Mouse (Mus musculus) urinary bladder, postnatal 0 days (tissue): ENCODE results near the gene Pde6b. TPM values are rescaled to one million over a fixed set of nuclear protein-coding genes. Genes with fewer than 3 reads are reported as not detected.

Experiments
- polyA plus RNA-seq: library from polyadenylated mRNA; unstranded; fragments of >200 nt; fragmentation: Nextera tagmentation; extraction: Ambion mirVana; gene quantifications from 2 replicates; pipeline ENCODE4 v1.2.1, GENCODE M21; 2015

The Pde6b gene
- 0.17 and 0.24 TPM in 2 replicates for polyA plus RNA-seq

DNA sequence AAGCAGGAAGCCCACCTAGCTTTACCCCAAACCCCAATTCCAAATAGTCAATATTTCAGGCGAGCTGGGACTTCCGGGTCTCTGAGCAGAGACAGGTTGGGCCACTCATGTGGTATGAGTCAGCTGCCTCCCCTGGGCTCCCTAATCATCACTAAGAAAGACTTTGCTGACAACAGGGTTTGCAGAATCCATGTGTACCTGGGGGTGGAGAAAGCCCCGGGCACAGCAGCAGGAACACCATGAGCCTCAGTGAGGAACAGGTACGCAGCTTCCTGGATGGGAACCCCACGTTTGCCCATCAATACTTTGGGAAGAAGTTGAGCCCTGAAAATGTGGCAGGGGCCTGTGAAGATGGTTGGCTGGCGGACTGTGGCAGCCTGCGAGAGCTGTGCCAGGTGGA, at the start of gene Pde6b:
Gene Pde6b (plus strand): TSS at position 191 of the 400 bp plus-strand sequence.

DNA sequence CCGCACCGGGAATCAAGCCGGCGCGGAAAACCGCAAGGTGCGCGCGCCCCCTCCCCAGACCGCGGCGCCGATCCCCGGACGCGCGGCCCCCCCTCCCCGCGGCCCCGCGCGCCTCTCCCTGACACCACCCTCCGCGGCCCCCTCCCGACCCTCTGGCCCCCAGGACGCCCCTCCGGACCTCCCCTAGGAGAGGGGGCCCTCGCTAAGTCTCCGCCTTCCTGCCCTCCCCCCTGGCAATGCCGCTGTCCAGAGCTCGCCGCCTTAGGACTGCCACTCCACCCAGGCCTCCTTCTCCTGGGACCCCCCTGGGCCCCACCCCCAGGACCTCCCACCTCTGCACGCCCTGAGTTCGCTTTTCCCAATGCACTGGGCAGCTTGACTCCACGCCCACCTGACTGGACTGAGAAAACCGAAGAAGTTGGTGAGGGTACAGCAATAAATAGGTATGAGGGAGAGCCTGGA, 20.3 kb upstream of the Pde6b start, which contains the start of gene Gm42517:
Gene Gm42517 (minus strand): TSS at position 52 of the 462 bp plus-strand sequence.

DNA sequence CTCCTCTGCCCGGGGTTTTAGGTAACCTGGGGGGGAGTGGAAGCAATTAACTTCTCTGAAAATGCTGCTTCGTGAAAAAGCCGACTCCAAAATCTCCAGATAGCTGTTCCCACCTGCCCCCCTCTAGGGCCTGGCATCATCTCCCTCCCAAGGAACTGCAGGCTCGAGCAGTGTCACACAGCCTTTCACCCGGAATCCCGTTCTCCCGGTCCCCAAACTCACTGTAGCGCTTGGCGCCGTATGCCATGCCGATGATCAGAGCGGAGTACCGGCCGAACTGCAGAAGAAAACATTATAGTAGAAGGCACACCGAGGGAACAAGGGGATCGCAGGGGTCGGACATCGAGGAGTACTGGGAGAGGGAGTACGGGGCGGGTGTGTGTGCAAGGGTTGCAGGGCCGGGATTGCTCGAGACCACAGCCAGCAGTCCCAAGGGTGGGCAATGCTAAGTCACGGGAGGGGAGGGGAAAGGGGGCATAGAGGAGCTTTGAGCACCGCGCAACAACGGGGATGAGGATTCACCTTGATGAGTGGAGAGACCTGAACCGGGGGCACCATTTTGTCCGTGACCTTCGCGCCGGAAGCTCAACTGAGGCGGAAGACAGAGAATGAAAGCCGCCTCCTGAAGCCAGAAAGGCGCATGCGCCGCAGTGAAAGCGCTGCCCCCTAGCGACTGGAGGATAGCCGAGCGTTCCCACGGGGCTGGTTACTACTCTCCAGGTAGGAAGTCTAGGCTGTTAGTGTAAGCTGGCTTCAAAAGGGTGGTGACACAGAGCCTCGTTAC, 45.8 kb downstream of the Pde6b start, which contains the start of gene Atp5k:
Gene Atp5k (minus strand): TSS at position 645 of the 784 bp plus-strand sequence.

DNA sequence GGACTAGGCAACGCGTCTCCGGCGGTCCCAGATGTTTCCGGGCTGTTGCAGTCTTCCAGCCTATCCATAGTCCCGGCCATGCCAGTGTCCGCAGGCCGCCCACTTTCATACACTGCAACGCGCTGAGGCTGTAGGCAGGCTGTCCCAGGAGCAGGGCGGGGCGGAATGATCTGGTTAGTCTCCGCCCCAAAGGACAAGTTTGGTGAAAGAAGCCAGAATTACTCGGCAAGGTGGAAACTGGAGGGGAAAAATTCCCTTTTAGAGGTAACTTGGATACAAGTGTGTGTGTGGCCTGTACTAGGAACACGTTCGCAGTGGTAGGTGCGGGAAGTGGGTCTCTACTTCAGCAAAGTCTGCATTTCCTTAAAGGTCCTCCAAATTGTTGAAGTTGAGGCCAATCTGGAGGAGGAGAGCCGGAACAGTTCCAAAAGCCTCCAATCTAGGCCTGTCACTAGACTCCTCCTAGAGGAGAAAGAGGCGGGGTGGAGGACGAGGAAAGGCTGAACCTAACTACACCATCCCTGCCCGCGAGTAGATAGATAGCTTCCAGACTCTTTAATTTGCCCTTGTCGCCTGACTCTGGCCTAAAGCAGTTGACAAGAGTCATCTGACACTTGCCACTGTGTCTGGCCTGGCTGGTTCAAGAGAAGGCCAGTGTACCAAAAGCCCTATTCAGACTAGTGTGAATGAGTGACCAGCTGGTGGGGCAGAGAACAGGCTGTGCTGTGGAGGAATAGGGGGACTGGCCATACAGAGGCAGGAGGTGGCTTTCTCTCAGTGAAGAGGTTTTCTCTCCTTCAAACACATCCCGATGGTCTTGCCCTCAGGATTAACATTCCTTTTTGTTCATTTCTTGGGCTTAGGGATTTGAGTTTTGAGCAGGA, 60.8 kb downstream of the Pde6b start, which contains the start of gene Mfsd7a:
Gene Mfsd7a (minus strand): TSS at position 107 of the 884 bp plus-strand sequence.

DNA sequence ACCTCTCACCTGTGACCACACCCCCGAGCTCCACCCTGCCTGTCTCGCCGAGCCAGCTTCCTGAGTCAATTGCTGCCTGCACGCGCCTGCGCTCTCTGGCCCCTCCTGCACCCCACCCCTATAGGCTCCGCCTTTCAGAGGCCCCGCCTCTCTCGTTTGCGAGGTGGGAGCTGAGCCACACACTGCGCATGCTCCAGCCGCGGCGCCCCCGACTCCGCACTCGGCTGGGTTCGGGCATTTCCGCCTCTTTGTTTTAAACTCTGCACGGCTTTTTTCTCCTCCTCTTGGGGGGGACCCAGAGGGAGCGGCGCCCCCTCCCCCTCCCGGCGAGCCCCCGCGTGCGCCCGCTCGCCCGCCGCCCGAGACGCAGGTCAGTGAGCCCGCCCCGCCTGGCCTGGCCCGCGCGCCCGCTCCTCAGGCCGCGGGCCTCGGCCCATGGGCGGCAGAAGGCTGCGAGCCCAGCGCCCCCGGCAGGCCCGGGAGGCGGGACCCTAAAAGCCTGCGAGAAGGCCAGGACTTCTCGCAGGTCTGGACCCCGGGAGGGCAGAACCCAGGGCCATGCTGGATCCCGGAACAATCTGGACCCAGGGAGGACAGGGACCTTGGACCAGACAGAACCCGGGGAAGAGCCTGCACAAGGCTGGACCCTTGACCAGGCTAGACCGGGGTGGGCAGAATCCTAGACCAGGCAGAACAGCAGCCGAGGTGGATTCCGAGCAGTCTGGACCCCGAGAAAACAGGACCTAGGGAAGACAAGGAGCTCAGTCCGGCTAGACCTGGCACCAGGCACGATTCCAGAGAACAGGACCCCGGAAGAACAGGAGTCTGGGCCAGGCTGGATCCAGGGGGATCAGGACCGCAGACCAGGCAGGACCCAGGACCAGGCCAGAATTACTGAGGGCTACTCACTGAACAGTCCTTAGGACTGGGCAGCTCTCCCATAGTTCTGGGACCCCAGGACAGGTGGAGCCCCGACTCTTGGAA, 73.2 kb downstream of the Pde6b start, which contains the start of gene Pcgf3:
Gene Pcgf3 (plus strand): TSS at position 151 of the 984 bp plus-strand sequence.

Other genes starting within 250 kb of the Pde6b start
- 22.6 and 27.0 TPM in 2 replicates for gene Dr1, start 119.5 kb upstream of the Pde6b start, polyA plus RNA-seq
- 4.5 and 5.8 TPM in 2 replicates for gene Pigg, start 75.8 kb upstream of the Pde6b start, polyA plus RNA-seq
- gene Gm42517, start 20.5 kb upstream of the Pde6b start, polyA plus RNA-seq = 0.11 and 0.13 TPM in 2 replicates
- 470 and 564 TPM in 2 replicates for gene Atp5k, start 46.1 kb downstream of the Pde6b start, polyA plus RNA-seq
- gene Mfsd7a, start 60.5 kb downstream of the Pde6b start, polyA plus RNA-seq = 1.1 and 1.3 TPM in 2 replicates
- gene Pcgf3, start 72.8 kb downstream of the Pde6b start, polyA plus RNA-seq = 12.0 and 13.9 TPM in 2 replicates
- 0.34 and 0.49 TPM in 2 replicates for gene Cplx1, start 161.6 kb downstream of the Pde6b start, polyA plus RNA-seq
- gene Gak, start 241.4 kb downstream of the Pde6b start, polyA plus RNA-seq = 32.7 and 34.8 TPM in 2 replicates
- 25.8 and 27.1 TPM in 2 replicates for gene Tmem175, start 241.4 kb downstream of the Pde6b start, polyA plus RNA-seq